Mouse (Mus musculus) layer of hippocampus, postnatal 36 days (tissue): ENCODE data around the gene D130040H23Rik. TPM values are rescaled to one million over a fixed set of nuclear protein-coding genes. Genes with fewer than 3 reads are reported as not detected.
"Not testable (repeated sequence)": the region's sequence is repeated elsewhere in the genome, so short reads cannot be mapped to it uniquely, and the experiment has no call there.

Experiments used
- DNase-seq, 2 experiments: peaks; one replicate each; pipeline ENCODE4 v3.0.0; 2022
- total RNA-seq, 2 experiments: library from RNA; stranded (reverse); gene quantifications; 2 replicates each; pipeline ENCODE4 v1.2.3; 2021

The D130040H23Rik gene
- total RNA-seq, result 10 to 100 TPM; 25.5 to 27.2 TPM

- DNase-seq, result peak; percentile 73 to 77
These were observed at the start of gene D130040H23Rik for GRCm38 (mm10) chr8:69270386-69271202. Gene D130040H23Rik, plus strand, starts transcription at chr8:69271080.

- no peak for DNase-seq
These were observed 28.3 kb upstream of the D130040H23Rik start for GRCm38 (mm10) chr8:69242541-69242940.

DNA sequence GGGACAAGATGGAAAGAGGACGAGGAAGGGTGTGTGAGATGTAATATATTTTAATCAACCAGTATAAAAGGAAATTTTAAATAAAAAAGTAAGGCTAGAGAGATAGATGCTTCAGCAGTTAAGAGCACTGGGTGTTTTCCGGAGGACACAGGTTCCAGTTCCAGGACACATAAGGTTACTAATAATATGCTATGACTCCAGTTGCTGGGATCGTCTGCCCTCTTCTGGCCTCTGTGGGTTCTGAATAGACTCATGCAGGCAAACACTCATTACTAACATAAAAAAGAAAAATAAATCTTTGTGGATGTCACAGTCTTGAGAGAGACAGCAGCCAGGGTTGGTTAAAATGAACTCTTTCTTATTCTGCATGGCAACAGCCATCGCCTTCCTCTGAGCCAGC is 2.4 kb upstream of the D130040H23Rik start:
- DNase-seq, result no peak

DNA sequence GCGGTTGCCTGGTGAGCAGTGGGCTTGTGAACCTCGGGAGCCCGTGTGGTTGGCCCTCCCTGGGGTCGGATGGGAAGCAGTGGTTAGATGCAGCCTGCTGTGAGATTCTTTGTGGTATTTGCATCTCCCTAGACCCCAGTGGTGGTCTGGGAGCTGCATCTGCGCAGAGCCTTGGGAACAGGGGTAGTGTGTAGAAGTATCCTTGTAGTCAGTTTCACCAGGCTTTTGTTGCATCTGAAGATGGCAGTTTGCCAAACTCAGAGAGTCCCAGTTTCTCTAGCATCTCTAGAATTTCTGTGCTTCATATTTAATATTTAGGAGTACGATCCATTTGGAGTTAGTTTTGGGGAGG is 299 bp downstream of the D130040H23Rik start:
- DNase-seq, result no peak

DNA sequence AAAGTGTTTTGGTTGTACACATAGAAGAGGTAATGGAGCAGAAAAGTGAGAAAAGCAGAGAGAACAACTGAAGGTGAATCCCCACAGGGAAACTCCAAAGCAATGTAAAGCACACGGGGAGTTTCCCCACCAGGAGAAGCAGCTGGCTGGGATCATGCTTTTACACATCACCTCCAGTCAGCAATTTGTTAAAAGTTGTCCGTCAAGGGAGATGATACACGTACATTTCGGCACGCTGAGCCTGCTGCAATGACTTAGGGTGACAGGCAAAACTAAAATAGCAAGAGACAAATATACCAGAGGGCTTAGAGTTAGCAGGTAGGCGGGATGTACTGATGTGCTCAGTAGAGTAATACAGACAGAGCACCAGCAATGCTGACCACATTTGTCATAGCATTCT is 1.6 kb downstream of the D130040H23Rik start:
- DNase-seq, result no peak

- no peak for DNase-seq
These were observed 53.9 kb downstream of the D130040H23Rik start for GRCm38 (mm10) chr8:69324771-69325170.

GRCm38 (mm10) chr8:69328301-69329288 is 57.7 kb downstream of the D130040H23Rik start:
- peak; percentile 80 to 89 for DNase-seq

GRCm38 (mm10) chr8:69329289-69329688 is 58.4 kb downstream of the D130040H23Rik start:
- not testable (repeated sequence) for DNase-seq

Other genes with a start within 250 kb of the D130040H23Rik start
- 10 to 100 TPM; 10.3 to 11.2 TPM for gene Zfp930, start 62.0 kb upstream of the D130040H23Rik start, total RNA-seq
- gene Gm9495, start 182.5 kb downstream of the D130040H23Rik start, total RNA-seq, result under 1 TPM in 1 of 2 experiments, not detected in 1; 0.15 TPM